15 mouse cellular contexts compared by ENCODE assay signal in the genomic region with DNA sequence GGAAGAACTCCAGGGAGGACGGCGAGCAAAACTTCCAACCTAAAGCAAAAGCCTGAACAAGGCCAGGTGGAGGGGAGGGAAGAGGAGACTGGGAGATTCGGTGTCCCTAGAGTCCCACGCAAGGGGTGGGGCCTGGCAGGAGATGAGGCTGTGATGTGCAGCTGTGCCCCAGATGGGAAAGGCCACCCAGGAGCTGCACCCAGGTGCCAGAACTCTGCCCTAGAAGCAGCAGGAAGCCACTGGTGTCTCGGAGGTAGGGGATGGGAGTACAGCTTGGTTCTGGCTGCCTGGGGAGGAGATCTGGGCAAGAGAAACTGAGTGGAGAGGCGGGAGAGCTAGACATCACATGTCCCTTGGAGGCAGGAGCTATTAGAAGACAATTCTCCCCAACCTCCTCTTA. TPM values are rescaled to one million over a fixed set of nuclear protein-coding genes. Genes with fewer than 3 reads are reported as not detected.
A peak's percentile ranks its signal among the peaks of the same experiment; 100 is the strongest.
DNase-seq lines count a peak whose midpoint lies in the region; TF ChIP-seq lines count a peak whose summit lies in the region.
"Had no signal": no experiment of that assay in that cellular context is flagged by ENCODE, and none has a peak within 500 bp of the region (broad histone marks: within the 10 kb centered on the region; RNA-seq: fewer than 3 reads in every experiment).

No protein-coding gene starts in this region.

- peak overlapping the region; percentile 19; the same call in 1 of the 2 replicates for H3K4me3 ChIP-seq in layer of hippocampus, adult 2 months
- H3K4me3 ChIP-seq in cerebellum, adult 2 months (replicated peaks; ENCODE audit: insufficient read depth, low read depth, low read length), result peak overlapping the region; percentile 49
- H3K4me3 ChIP-seq: limb, embryonic 12.5 days; midbrain, embryonic 10.5 days had no signal

- H3K27me3 ChIP-seq in cerebellum, adult 2 months (ENCODE audit: control insufficient read depth, insufficient read depth, low read length), result no peaks in the 10 kb centered on the region
- H3K27me3 ChIP-seq: limb, embryonic 12.5 days had no signal

- DNase-seq in cerebellum, adult 11-12 months, result peak; percentile 76
- no peak for DNase-seq in cerebellum, postnatal 4 days (ENCODE audit: low spot score in 2 of 2)
- DNase-seq in layer of hippocampus, adult 2 months (ENCODE audit: low spot score in 2 of 2), result no peak
- DNase-seq in layer of hippocampus, adult 9-10 months (ENCODE audit: low spot score), result no peak
- DNase-seq in cerebellum, adult 2 months, result peak in 1 of 2 experiments; percentile 55
- peak; percentile 82 to 87 for DNase-seq in thymus, adult 18-20 months
- no peak for DNase-seq in adrenal gland, postnatal 36 days
- DNase-seq in lung, postnatal 36 days, result no peak

- 6% methylated on average over 6 of the region's 6 CpGs for WGBS in cerebellum, adult 2 months

- peaks cover 39% of the 10 kb centered on the region for H3K4me1 ChIP-seq in cerebellum, adult 2 months (ENCODE audit: control insufficient read depth, insufficient read depth, low read length)

- TF ChIP-seq CTCF in layer of hippocampus, adult 2 months (conservative IDR thresholded peaks at IDR 0.05), result no peak
- no peak for TF ChIP-seq CTCF in cerebellum, adult 2 months (IDR thresholded peaks at IDR 0.05; ENCODE audit: borderline replicate concordance, insufficient read depth, low read depth, low read length)

- TF ChIP-seq POLR2A in cerebellum, adult 2 months (IDR thresholded peaks at IDR 0.05; ENCODE audit: borderline replicate concordance, insufficient read depth, low read length), result no peak

- peak overlapping the region; percentile 97 for H3K27ac ChIP-seq in layer of hippocampus, adult 2 months
- H3K27ac ChIP-seq in cerebellum, adult 2 months (ENCODE audit: insufficient read depth, low read length), result peak overlapping the region; percentile 100
- H3K27ac ChIP-seq: hindbrain, embryonic 14.5 days; limb, embryonic 12.5 days; liver, embryonic 14.5 days; midbrain, embryonic 10.5 days had no signal

RNA-seq across cellular contexts. Expression of a gene that starts 3.4 kb away (rescaled TPM):
- 100 to 1,000 TPM; 245 to 254 TPM for total RNA-seq in layer of hippocampus, adult 2 months (2021)
- polyA plus RNA-seq in cerebellum, adult 2 months (2012; rRNA removed), result 151 and 165 TPM in 2 replicates
- total RNA-seq in adrenal gland, postnatal 36 days (2021), result 10 to 100 TPM; 10.6 to 15.7 TPM
- total RNA-seq: CH12.LX had no signal

RNA-seq across cellular contexts. Expression of a gene that starts 17.2 kb away (rescaled TPM):
- total RNA-seq in layer of hippocampus, adult 2 months (2021), result 10 to 100 TPM; 10.9 to 12.1 TPM
- polyA plus RNA-seq in cerebellum, adult 2 months (2012; rRNA removed), result 78.8 and 109 TPM in 2 replicates
- under 1 TPM; 0.60 to 0.66 TPM for total RNA-seq in adrenal gland, postnatal 36 days (2021)
- polyA plus RNA-seq: stomach, embryonic 14.5 days had no signal

RNA-seq across cellular contexts. Expression of a gene that starts 42.0 kb away (rescaled TPM):
- total RNA-seq in layer of hippocampus, adult 2 months (2021), result 1 to 10 TPM in 1 of 2 experiments, not detected in 1; 1.3 TPM
- polyA plus RNA-seq in cerebellum, adult 2 months (2012; rRNA removed), result 3.8 and 4.2 TPM in 2 replicates
- 1 to 10 TPM; 1.9 to 3.1 TPM for total RNA-seq in adrenal gland, postnatal 36 days (2021)
- total RNA-seq: heart, adult 8-10 months had no signal
- polyA plus RNA-seq: hindbrain, embryonic 14.5 days had no signal

Comparison
In these comparisons a context has a peak if more than half of its experiments do, and no peak if none do; other contexts are left out.
1. DNase-seq: peak in cerebellum, adult 11-12 months (single experiment) and thymus, adult 18-20 months (2 of 2); none in cerebellum, postnatal 4 days (0 of 2), layer of hippocampus, adult 2 months (0 of 2), layer of hippocampus, adult 9-10 months (single experiment), adrenal gland, postnatal 36 days (0 of 2) and lung, postnatal 36 days (single experiment).
2. RNA of a gene that starts 3.4 kb away (total RNA-seq): 245 to 254 TPM in layer of hippocampus, adult 2 months; 10.6 to 15.7 TPM in adrenal gland, postnatal 36 days; every median in the first group is over 10 times any median in the second.
3. RNA of a gene that starts 17.2 kb away (total RNA-seq): 10.9 to 12.1 TPM in layer of hippocampus, adult 2 months; 0.60 to 0.66 TPM in adrenal gland, postnatal 36 days; every median in the first group is over 4 times any median in the second.